Mouse (Mus musculus): ENCODE measurements around the gene Man1c1. TPM values are rescaled to one million over a fixed set of nuclear protein-coding genes. Genes with fewer than 3 reads are reported as not detected.

Gene Man1c1
- polyA plus RNA-seq, 1 experiment from 2014 or later = 3.3 TPM

DNA sequence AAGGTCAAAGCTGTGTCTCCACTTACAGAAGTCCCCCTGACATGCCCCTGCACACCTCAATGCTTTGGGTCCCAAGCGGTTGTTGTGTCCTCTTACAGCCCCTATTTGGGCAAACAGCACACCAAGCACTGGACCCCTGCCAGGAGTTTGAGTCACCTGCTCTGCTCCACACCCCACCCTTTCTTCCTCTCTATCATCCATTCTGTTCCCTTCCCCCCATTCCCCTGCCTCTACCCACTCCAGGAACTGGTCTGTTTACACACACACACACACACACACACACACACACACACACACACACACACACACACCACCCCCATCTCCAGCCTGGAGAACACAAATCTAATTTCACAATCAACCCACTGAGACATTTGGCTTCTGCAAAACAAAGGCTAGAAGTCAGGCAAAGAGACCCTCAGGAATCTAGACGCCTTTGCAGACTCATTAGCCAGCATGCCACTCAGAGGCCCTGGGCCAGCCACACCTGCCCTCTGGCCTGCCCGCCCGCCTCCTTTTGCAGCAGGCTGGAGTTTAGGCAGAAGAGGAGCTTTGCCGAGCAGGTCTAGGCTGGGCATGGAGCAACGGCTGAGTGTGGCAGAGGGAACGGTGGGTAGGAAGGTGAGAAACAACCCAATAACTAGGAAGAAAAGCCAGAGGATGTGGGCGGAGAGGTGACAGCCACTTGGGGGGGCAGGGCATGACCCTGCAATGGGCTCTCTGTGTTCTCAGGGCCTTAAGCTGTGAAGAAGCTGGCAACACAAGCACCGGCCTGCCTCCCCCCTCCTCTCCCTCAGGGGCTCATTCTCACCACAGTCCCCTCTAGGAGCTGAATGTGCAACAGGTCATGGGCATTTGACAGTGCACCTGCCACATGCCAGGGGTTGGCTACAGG is 157.0 kb downstream of the Man1c1 start:
- H3K4me2 ChIP-seq = peak overlapping the region; percentile 20; the same call in 1 of the 2 replicates
- no peak overlapping the region for H3K9ac ChIP-seq
- peaks cover 35% of the 10 kb centered on the region for H3K4me1 ChIP-seq
- peak overlapping the region; percentile 74 for H3K27ac ChIP-seq
- H3K4me3 ChIP-seq = no peak overlapping the region
- no peaks in the 10 kb centered on the region for H3K27me3 ChIP-seq
- no peak for ATAC-seq (ENCODE audit: borderline replicate concordance, extremely low read depth, low FRiP score, low TSS enrichment)
- H3K36me3 ChIP-seq = peaks cover 49% of the 10 kb centered on the region
- 52% methylated on average over 9 of the region's 9 CpGs for WGBS
- no peaks in the 10 kb centered on the region for H3K9me3 ChIP-seq

DNA sequence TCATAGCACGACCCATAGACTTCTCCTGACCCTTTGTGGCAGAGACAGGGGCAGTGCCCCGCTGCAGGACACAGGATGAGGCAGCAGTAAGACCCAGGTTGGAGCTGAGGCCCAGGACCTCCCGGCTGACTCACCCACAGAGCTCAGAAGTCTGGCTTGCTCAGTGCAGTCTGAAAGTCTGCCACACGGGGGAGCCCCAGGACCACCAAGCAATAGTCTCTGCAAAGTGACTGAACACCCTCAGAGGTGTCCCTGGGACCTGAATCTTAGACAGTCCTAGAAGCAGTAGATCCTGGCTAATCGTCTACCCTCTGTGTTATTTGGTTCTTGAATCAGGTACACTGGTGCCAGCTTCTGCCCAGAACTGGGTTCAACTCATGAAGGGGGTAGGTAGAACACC is 160.8 kb downstream of the Man1c1 start:
- WGBS = 4% methylated on average over 5 of the region's 5 CpGs
- ATAC-seq (ENCODE audit: borderline replicate concordance, extremely low read depth, low FRiP score, low TSS enrichment) = peak; percentile 28
- H3K36me3 ChIP-seq = peaks cover 70% of the 10 kb centered on the region

GRCm38 (mm10) chr4:134542726-134543125 is 161.4 kb downstream of the Man1c1 start:
- H3K4me2 ChIP-seq = no peak overlapping the region
- H3K36me3 ChIP-seq = peaks cover 69% of the 10 kb centered on the region
- no peaks in the 10 kb centered on the region for H3K27me3 ChIP-seq
- H3K9me3 ChIP-seq = no peaks in the 10 kb centered on the region
- no peak overlapping the region for H3K27ac ChIP-seq
- H3K9ac ChIP-seq = no peak overlapping the region
- H3K4me3 ChIP-seq = no peak overlapping the region
- no peak for ATAC-seq (ENCODE audit: borderline replicate concordance, extremely low read depth, low FRiP score, low TSS enrichment)
- WGBS = 89% methylated on average over 9 of the region's 9 CpGs
- H3K4me1 ChIP-seq = peaks cover 11% of the 10 kb centered on the region

More for the DNA sequence above, 160.8 kb downstream of the Man1c1 start:
- H3K9me3 ChIP-seq = no peaks in the 10 kb centered on the region
- H3K27ac ChIP-seq = no peak overlapping the region
- H3K4me2 ChIP-seq = no peak overlapping the region
- no peaks in the 10 kb centered on the region for H3K27me3 ChIP-seq
- no peak overlapping the region for H3K9ac ChIP-seq
- no peak overlapping the region for H3K4me3 ChIP-seq
- peaks cover 16% of the 10 kb centered on the region for H3K4me1 ChIP-seq

DNA sequence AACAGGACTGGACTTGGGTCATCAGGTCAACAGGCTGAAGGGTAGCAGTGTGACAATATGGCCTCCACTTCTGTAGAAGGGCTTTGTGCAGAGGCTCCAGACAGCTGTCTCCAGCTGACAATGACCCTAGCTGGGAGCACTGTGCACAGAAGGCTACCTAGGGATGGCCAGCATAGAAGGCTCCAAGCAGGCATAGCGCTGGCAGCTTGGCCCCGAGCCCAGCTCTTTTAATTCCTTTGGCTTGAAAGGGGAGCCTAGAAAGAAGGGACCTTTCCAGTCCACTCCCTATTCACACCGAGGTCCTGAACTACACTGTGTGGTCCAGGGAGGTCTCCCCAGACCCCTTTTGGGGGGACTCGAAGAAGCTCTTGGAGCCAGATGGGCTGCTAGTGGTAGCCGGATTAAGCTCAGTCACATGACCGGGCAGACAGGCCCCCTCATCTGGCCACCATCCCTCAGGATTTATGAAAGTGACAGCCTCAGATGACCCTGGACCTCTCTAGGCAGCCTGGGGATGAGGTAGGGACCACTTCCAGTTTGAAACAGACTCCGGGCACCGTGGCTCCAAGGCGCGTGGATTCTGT is 165.0 kb downstream of the Man1c1 start:
- 88% methylated on average over 10 of the region's 10 CpGs for WGBS
- H3K27ac ChIP-seq = no peak overlapping the region
- H3K4me1 ChIP-seq = peaks cover 9% of the 10 kb centered on the region
- H3K9me3 ChIP-seq = no peaks in the 10 kb centered on the region
- peaks cover 47% of the 10 kb centered on the region for H3K36me3 ChIP-seq
- H3K4me3 ChIP-seq = no peak overlapping the region
- no peaks in the 10 kb centered on the region for H3K27me3 ChIP-seq
- H3K9ac ChIP-seq = no peak overlapping the region
- no peak overlapping the region for H3K4me2 ChIP-seq
- ATAC-seq (ENCODE audit: borderline replicate concordance, extremely low read depth, low FRiP score, low TSS enrichment) = no peak

DNA sequence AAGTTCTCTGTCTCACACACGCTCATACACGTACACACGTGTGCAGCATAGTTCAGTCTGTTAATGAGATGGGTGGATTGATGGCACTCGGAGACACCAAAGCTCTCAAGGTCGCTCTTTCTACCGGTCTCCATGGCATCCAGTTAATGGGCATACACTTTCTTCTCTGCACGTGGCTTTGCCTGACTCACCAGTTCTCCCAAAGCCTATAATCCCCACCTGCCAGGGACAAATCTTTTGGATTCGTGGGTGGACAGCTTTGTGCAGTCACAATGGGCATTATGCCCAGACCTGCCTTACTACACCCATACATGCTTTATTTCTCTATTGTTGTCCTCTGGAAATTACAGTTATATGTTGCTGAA is 168.3 kb downstream of the Man1c1 start:
- 11% methylated on average over 8 of the region's 8 CpGs for WGBS
- H3K27me3 ChIP-seq = no peaks in the 10 kb centered on the region
- H3K9me3 ChIP-seq = no peaks in the 10 kb centered on the region
- peak overlapping the region; percentile 87 for H3K4me2 ChIP-seq
- peaks cover 29% of the 10 kb centered on the region for H3K4me1 ChIP-seq
- H3K9ac ChIP-seq = peak overlapping the region; percentile 48
- no peak for ATAC-seq (ENCODE audit: borderline replicate concordance, extremely low read depth, low FRiP score, low TSS enrichment)
- peak overlapping the region; percentile 88 for H3K4me3 ChIP-seq
- peak overlapping the region; percentile 88 for H3K27ac ChIP-seq
- H3K36me3 ChIP-seq = peaks cover 22% of the 10 kb centered on the region

- peak within 1 kb of the TSS; percentile 88 for H3K4me3 ChIP-seq
- WGBS = under 1% methylated on average over 71 of the region's 71 CpGs
Measured at GRCm38 (mm10) chr4:134534932-134535786, 168.9 kb downstream of the Man1c1 start, which contains the start of gene Mtfr1l. Mtfr1l (minus strand) TSS chr4:134535387.

GRCm38 (mm10) chr4:134534124-134534886 is 169.8 kb downstream of the Man1c1 start:
- Histone ChIP-seq H3K9me3 (no peaks in the 10 kb centered on the region), H3K27me3 (no peaks in the 10 kb centered on the region), H3K27ac (peak overlapping the region; percentile 88), H3K36me3 (peaks cover 28% of the 10 kb centered on the region), H3K4me1 (peaks cover 29% of the 10 kb centered on the region), H3K4me2 (peak overlapping the region; percentile 87), H3K4me3 (peak overlapping the region; percentile 88), H3K9ac (peak overlapping the region; percentile 73)
- under 1% methylated on average over 54 of the region's 57 CpGs for WGBS
- ATAC-seq (ENCODE audit: borderline replicate concordance, extremely low read depth, low FRiP score, low TSS enrichment) = peak; percentile 21

More at GRCm38 (mm10) chr4:134534932-134535786, 168.9 kb downstream of the Man1c1 start, which contains the start of gene Mtfr1l:
- H3K9me3 ChIP-seq = no peaks in the 10 kb centered on the region
- H3K4me2 ChIP-seq = peak within 1 kb of the TSS; percentile 87
- peak within 1 kb of the TSS; percentile 88 for H3K27ac ChIP-seq
- H3K36me3 ChIP-seq = peaks cover 26% of the 10 kb centered on the region
- peak within 1 kb of the TSS; percentile 73 for H3K9ac ChIP-seq
- no peaks in the 10 kb centered on the region for H3K27me3 ChIP-seq
- peaks cover 29% of the 10 kb centered on the region for H3K4me1 ChIP-seq
- peak; percentile 97 for ATAC-seq (ENCODE audit: borderline replicate concordance, extremely low read depth, low FRiP score, low TSS enrichment)

- 81% methylated on average over 4 of the region's 4 CpGs for WGBS
- no peaks in the 10 kb centered on the region for H3K27me3 ChIP-seq
- H3K9ac ChIP-seq = peak overlapping the region; percentile 73; the same call in 1 of the 2 replicates
- H3K4me3 ChIP-seq = no peak overlapping the region
- ATAC-seq (ENCODE audit: borderline replicate concordance, extremely low read depth, low FRiP score, low TSS enrichment) = no peak
- peaks cover 29% of the 10 kb centered on the region for H3K4me1 ChIP-seq
- H3K4me2 ChIP-seq = peak overlapping the region; percentile 87
- H3K36me3 ChIP-seq = peaks cover 28% of the 10 kb centered on the region
- no peak overlapping the region for H3K27ac ChIP-seq
- no peaks in the 10 kb centered on the region for H3K9me3 ChIP-seq
Measured at GRCm38 (mm10) chr4:134533421-134533820, 170.7 kb downstream of the Man1c1 start.

- peaks cover 29% of the 10 kb centered on the region for H3K4me1 ChIP-seq
- H3K9me3 ChIP-seq = no peaks in the 10 kb centered on the region
- 41% methylated on average over 4 of the region's 4 CpGs for WGBS
- H3K4me3 ChIP-seq = no peak overlapping the region
- H3K4me2 ChIP-seq = no peak overlapping the region
- H3K9ac ChIP-seq = no peak overlapping the region
- no peak for ATAC-seq (ENCODE audit: borderline replicate concordance, extremely low read depth, low FRiP score, low TSS enrichment)
- no peaks in the 10 kb centered on the region for H3K27me3 ChIP-seq
- peaks cover 28% of the 10 kb centered on the region for H3K36me3 ChIP-seq
- peak overlapping the region; percentile 38 for H3K27ac ChIP-seq
Measured at GRCm38 (mm10) chr4:134532928-134533327, 171.2 kb downstream of the Man1c1 start.

- Histone ChIP-seq H3K4me3 (no peak overlapping the region), H3K4me1 (no peaks in the 10 kb centered on the region), H3K4me2 (no peak overlapping the region), H3K27ac (no peak overlapping the region), H3K27me3 (no peaks in the 10 kb centered on the region), H3K9me3 (no peaks in the 10 kb centered on the region), H3K36me3 (peaks cover 85% of the 10 kb centered on the region), H3K9ac (no peak overlapping the region)
- WGBS = 77% methylated on average over 5 of the region's 5 CpGs
- no peak for ATAC-seq (ENCODE audit: borderline replicate concordance, extremely low read depth, low FRiP score, low TSS enrichment)
Measured at GRCm38 (mm10) chr4:134526220-134526619, 177.9 kb downstream of the Man1c1 start.

GRCm38 (mm10) chr4:134525806-134526205 is 178.3 kb downstream of the Man1c1 start:
- H3K9ac ChIP-seq = no peak overlapping the region
- H3K4me3 ChIP-seq = no peak overlapping the region
- no peaks in the 10 kb centered on the region for H3K9me3 ChIP-seq
- 75% methylated on average over 5 of the region's 5 CpGs for WGBS
- H3K36me3 ChIP-seq = peaks cover 88% of the 10 kb centered on the region
- H3K27me3 ChIP-seq = no peaks in the 10 kb centered on the region
- ATAC-seq (ENCODE audit: borderline replicate concordance, extremely low read depth, low FRiP score, low TSS enrichment) = no peak
- no peak overlapping the region for H3K27ac ChIP-seq
- H3K4me2 ChIP-seq = no peak overlapping the region
- H3K4me1 ChIP-seq = no peaks in the 10 kb centered on the region

Measured in lung, embryonic 15.5 days (tissue).